Mouse (Mus musculus) lung, embryonic 14.5 days (tissue): ENCODE measurements around the gene Tlcd1. TPM values are rescaled to one million over a fixed set of nuclear protein-coding genes. Genes with fewer than 3 reads are reported as not detected.

Source experiments
- ATAC-seq: fragments of 200-750 bp; cut with Nextera tagmentation; 2 replicates; pipeline ENCODE4 v1.8.0; 2017; ENCODE audit warnings: mild to moderate bottlenecking, moderate TSS enrichment, moderate library complexity; ENCODE audit not compliant: insufficient read depth
- DNase-seq: peaks from one replicate; pipeline ENCODE4 v3.0.0-alpha.2; 2015
- H3K27ac ChIP-seq: fragments of 300-500 bp; sonication (generic); 2 replicates; pipeline ENCODE4 v1.5.1; 2014; ENCODE audit warnings: low read depth, mild to moderate bottlenecking, moderate library complexity
- H3K27me3 ChIP-seq: fragments of 300-500 bp; sonication (generic); 2 replicates; pipeline ENCODE4 v1.6.1; 2014; ENCODE audit warnings: low read length, control low read depth; ENCODE audit not compliant: insufficient read depth
- H3K36me3 ChIP-seq: fragments of 300-500 bp; sonication (generic); 2 replicates; pipeline ENCODE4 v1.6.1; 2014; ENCODE audit warnings: control low read depth; ENCODE audit not compliant: insufficient read depth
- H3K4me1 ChIP-seq: fragments of 300-500 bp; sonication (generic); 2 replicates; pipeline ENCODE4 v1.6.1; 2014; ENCODE audit warnings: antibody characterized with exemption, control low read depth; ENCODE audit not compliant: insufficient read depth
- H3K4me2 ChIP-seq: fragments of 300-500 bp; sonication (generic); 2 replicates; pipeline ENCODE4 v1.6.1; 2014; ENCODE audit warnings: mild to moderate bottlenecking
- H3K4me3 ChIP-seq: fragments of 300-500 bp; sonication (generic); 2 replicates; pipeline ENCODE4 v1.5.1; 2014; ENCODE audit warnings: low read depth, low read length
- H3K9ac ChIP-seq: fragments of 300-500 bp; sonication (generic); 2 replicates; pipeline ENCODE4 v1.6.1; 2014
- H3K9me3 ChIP-seq: fragments of 300-500 bp; sonication (generic); 2 replicates; pipeline ENCODE4 v1.6.1; 2016; ENCODE audit warnings: low read depth, low read length, control low read depth
- CTCF ChIP-seq: IDR thresholded peaks from 2 replicates; pipeline ENCODE4 v1.5.1; 2016; ENCODE audit warnings: antibody characterized with exemption, low read depth
- WGBS: fragments of 180-500 bp; shearing (Covaris S2); extraction: QIAGEN DNeasy Blood & Tissue Kit; methylation state at CpG from one replicate; pipeline ENCODE4 v1.1.7; 2014; 5-methylcytosine and 5-hydroxymethylcytosine counted together
- polyA plus RNA-seq: library from polyadenylated mRNA; unstranded; fragments of >200 nt; fragmentation: Nextera tagmentation; extraction: Ambion mirVana; gene quantifications from 2 replicates; pipeline ENCODE4 v1.2.1, GENCODE M21; 2014

Tlcd1 gene
- polyA plus RNA-seq, 1 experiment from 2014 or later, result 21.6 TPM

DNA sequence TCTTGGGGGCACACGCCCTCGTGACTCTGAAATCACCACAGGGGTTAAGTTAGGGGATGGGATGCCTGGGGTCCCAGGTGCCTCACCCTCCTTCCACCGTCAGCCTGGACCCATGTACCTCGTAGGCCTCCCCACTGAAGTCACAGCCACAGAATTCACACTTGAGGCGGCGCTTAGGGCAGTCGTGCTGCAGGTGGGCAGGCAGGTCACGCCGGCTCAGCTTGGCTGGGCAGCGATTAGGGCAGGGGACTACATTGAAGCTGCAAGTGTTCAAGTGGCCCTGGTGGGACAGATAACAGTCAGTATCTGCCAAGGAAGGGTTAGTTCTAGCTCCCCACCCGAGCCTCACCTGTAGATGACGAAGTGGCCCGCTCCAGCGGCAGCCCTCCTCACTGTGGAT is 15.3 kb upstream of the Tlcd1 start:
- Histone ChIP-seq H3K4me2 (no peak overlapping the region), H3K27me3 (no peaks in the 10 kb centered on the region), H3K4me3 (no peak overlapping the region), H3K9ac (no peak overlapping the region), H3K9me3 (no peaks in the 10 kb centered on the region), H3K36me3 (peaks cover 68% of the 10 kb centered on the region), H3K27ac (no peak overlapping the region), H3K4me1 (peaks cover 10% of the 10 kb centered on the region)
- DNase-seq, result no peak
- no peak for TF ChIP-seq CTCF
- no peak for ATAC-seq
- 82% methylated on average over 14 of the region's 14 CpGs for WGBS

DNA sequence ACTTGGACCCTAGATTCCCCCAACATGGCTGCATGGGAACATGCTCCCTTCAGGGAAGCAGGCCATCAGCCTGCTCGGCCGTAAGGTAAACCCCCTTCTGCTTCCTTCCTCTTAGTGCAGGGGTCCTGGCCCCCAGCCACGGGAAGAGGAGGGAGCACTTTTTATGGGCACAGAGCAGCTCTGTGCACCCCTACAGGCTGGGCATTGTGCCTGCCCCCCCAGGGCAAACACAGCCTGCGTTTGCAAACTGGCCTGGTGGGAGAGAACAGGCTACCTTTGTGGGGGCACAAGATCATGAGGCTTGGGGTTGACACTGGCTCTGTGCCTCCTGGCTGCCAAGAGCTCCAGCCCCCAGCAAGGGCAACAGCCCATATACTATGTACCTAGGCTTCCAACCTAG is 14.5 kb upstream of the Tlcd1 start:
- 0 out of 2 replicates have a peak overlapping the region, but pooled peaks have one; percentile 0 for H3K9ac ChIP-seq
- peaks cover 60% of the 10 kb centered on the region for H3K36me3 ChIP-seq
- ATAC-seq (no peak), DNase-seq (no peak)
- peak overlapping the region; percentile 10; the same call in 1 of the 2 replicates for H3K4me3 ChIP-seq
- WGBS, result 49% methylated on average over 4 of the region's 4 CpGs
- peaks cover 10% of the 10 kb centered on the region for H3K4me1 ChIP-seq
- H3K27me3 ChIP-seq, result no peaks in the 10 kb centered on the region
- no peaks in the 10 kb centered on the region for H3K9me3 ChIP-seq
- peak overlapping the region; percentile 90; the same call in 1 of the 2 replicates for H3K4me2 ChIP-seq
- 0 out of 2 replicates have a peak overlapping the region, but pooled peaks have one; percentile 27 for H3K27ac ChIP-seq
- TF ChIP-seq CTCF, result no peak

DNA sequence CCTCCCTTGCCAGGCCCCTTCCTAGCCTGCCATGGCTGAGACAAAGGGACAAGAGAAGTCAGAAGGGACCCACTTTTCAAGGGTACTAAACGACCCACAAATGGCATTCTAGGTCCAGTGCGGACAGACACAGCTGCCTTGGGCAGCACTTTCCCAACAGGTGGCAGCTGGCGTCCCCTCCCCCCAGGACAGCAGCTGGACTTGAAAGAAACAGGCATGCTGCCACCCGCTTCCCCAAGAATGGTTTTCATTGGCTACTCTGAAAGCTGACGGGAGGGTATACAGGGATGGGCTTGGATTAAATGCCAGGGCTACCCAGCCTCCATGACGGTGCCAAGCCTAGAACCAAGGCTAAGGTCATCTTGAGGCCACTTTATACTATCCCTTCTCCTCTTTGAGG is 14.0 kb upstream of the Tlcd1 start:
- H3K9ac ChIP-seq, result 0 out of 2 replicates have a peak overlapping the region, but pooled peaks have one; percentile 0
- H3K27ac ChIP-seq, result 0 out of 2 replicates have a peak overlapping the region, but pooled peaks have one; percentile 99
- ATAC-seq (no peak), DNase-seq (no peak)
- H3K4me2 ChIP-seq, result peak overlapping the region; percentile 90
- peaks cover 54% of the 10 kb centered on the region for H3K36me3 ChIP-seq
- no peak for TF ChIP-seq CTCF
- H3K4me1 ChIP-seq, result peaks cover 10% of the 10 kb centered on the region
- 52% methylated on average over 6 of the region's 6 CpGs for WGBS
- no peaks in the 10 kb centered on the region for H3K27me3 ChIP-seq
- no peaks in the 10 kb centered on the region for H3K9me3 ChIP-seq
- H3K4me3 ChIP-seq, result peak overlapping the region; percentile 100; the same call in 1 of the 2 replicates

DNA sequence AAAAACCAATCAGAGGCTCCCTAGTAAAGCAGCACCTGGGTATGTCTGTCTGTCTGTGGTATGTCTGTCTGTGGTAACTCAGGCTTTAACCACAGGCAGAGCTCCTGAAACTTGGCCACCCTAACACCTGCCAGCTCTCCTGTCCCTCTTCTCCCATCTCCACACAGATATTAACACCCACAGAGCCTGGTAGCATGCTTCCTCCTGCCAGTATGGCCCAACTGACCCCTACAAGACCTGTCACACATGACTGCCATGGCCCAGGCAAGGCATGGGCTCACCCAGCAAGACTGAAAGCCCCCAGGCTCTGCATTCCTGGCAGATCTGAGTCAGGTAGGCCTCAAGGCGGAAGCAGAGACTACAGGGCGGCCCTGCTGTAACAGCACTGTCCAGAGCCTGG is 13.5 kb upstream of the Tlcd1 start:
- Histone ChIP-seq H3K4me1 (peaks cover 10% of the 10 kb centered on the region), H3K9ac (peak overlapping the region; percentile 99), H3K36me3 (peaks cover 49% of the 10 kb centered on the region), H3K27me3 (no peaks in the 10 kb centered on the region), H3K9me3 (no peaks in the 10 kb centered on the region), H3K27ac (peak overlapping the region; percentile 99), H3K4me2 (peak overlapping the region; percentile 90), H3K4me3 (peak overlapping the region; percentile 100)
- DNase-seq (no peak), ATAC-seq (no peak)
- 54% methylated on average over 2 of the region's 2 CpGs for WGBS
- TF ChIP-seq CTCF, result no peak

DNA sequence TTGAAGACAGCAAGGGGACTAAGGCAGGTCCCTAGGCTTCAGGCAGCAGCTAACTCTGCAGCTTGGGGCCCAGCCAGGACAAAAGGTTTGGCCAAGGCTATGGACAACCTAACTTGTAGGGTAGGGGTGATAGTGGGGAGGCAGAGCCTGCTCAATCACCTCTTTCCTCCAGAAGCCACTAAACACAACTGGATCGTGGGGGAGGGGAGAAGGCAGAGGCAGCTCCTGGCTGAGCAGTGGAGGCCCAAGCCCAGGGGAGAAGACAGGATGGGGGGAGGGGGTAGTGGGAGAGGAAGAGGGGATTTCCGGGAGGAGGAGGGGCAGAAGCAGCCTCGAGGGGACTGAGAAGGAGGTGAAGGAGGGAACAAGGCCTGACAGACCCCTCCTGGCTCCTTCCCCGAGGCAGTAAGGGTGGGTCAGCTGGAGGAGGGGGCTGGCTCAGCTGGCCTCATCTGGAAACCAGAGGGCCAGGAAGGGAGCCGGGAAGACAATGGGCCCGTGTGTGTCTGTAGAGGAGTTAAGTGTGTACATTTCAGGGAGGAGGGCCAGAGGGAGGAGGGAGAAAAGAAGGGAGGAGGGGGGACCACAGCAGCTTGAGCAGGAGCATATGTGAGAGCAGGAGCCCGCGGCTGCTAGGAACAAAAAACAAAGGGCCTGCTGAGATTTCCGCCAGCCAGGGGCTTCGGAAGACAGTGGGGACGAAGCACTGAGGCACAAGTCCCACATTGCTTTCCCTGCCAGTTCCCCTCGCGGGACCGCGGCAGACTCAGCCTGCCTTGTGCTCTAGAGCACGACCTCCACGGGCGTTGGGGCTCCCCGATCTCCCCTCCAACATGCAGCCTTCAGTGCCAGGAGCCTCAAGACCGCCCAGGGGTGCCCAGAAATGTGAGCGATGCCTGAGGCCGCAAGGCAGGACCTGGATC is 12.6 kb upstream of the Tlcd1 start:
- Histone ChIP-seq H3K27ac (peak overlapping the region; percentile 99), H3K4me3 (peak overlapping the region; percentile 100), H3K9ac (peak overlapping the region; percentile 99), H3K36me3 (peaks cover 40% of the 10 kb centered on the region), H3K9me3 (no peaks in the 10 kb centered on the region), H3K4me2 (peak overlapping the region; percentile 90), H3K27me3 (no peaks in the 10 kb centered on the region), H3K4me1 (peaks cover 10% of the 10 kb centered on the region)
- peak; percentile 87 for DNase-seq
- TF ChIP-seq CTCF, result no peak
- WGBS, result under 1% methylated on average over 22 of the region's 22 CpGs
- ATAC-seq, result peak; percentile 78

DNA sequence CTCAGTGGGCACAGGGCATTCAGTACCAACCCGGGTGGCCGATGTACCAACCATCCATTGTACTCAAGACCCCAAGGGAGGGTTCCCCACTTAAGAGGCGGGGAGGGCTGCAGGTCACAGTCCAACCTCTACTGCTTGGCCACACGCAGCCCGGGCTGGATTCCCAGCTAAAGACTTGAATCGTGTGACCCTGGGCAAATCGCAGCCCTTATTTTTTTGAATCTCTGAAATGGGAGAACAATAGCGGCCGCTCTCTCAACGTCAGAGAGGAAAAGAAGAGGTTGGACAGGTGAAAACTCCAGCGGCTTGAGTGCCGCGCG is 11.9 kb upstream of the Tlcd1 start:
- peak overlapping the region; percentile 100 for H3K4me3 ChIP-seq
- peaks cover 34% of the 10 kb centered on the region for H3K36me3 ChIP-seq
- DNase-seq, result peak; percentile 46
- H3K9me3 ChIP-seq, result no peaks in the 10 kb centered on the region
- no peaks in the 10 kb centered on the region for H3K27me3 ChIP-seq
- H3K4me2 ChIP-seq, result peak overlapping the region; percentile 90
- peak overlapping the region; percentile 99 for H3K27ac ChIP-seq
- no peak for ATAC-seq
- H3K4me1 ChIP-seq, result peaks cover 10% of the 10 kb centered on the region
- H3K9ac ChIP-seq, result peak overlapping the region; percentile 99
- TF ChIP-seq CTCF, result no peak
- WGBS, result under 1% methylated on average over 14 of the region's 14 CpGs
